Mouse (Mus musculus): ENCODE measurements at regions not wholly inside any gene's neighbourhood (a gene's known extent, or its start where the extent isn't known, plus 50 kb on each side); places are given as distances from the start of the nearest gene placed in this dataset.

DNA sequence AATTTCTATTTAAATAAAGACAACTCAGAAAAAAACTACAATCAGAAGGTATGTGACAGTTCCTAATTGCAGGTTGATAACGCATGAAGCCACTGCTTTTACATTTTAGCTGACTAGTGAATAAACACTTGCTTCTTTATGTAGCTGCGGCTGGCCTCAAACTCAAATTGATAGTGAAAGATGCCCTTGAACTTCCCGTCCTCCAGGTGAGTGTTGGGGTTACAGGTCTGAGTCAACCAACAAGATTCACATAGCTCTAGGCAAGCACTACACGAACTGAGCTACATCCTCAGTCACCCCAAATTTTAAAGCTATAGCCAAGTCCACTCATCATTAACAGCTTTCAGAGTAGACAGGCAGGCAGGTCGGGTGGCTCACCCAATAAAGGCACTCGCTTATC lies 72.6 kb downstream of the Sox4 start:
- no peak for TF ChIP-seq CTCF (IDR thresholded peaks at IDR 0.05; ENCODE audit: extremely low read depth, insufficient read depth, low read length)
- no peak for TF ChIP-seq POLR2A (IDR thresholded peaks at IDR 0.05; ENCODE audit: extremely low read depth, insufficient read depth, low read length)

All from cortical plate, adult 2 months (tissue).